Mouse (Mus musculus): ENCODE measurements at regions not wholly inside any gene's neighbourhood (a gene's known extent, or its start where the extent isn't known, plus 50 kb on each side); places are given as distances from the start of the nearest gene placed in this dataset.

DNA sequence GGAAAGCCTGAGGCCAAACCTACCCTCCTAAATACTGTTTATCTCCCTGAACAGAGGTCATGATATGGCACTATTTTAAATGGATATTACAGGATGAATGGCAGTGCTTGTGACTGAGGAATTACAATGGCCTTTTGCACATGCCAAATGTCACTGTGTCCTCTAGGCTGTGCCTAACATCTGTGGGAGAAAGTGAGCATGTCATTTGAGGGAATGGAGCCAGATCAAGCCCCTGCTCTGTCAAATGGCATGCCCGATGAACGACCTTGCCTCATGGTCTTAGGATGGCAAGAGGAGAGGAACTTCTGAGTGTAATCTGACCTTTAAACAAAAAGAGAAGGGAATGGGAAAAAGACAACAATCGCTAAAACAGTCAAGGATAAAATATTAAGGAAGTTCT, 827.0 kb downstream of the Gsdmc2 start:
- TF ChIP-seq CTCF (IDR thresholded peaks at IDR 0.05; ENCODE audit: borderline replicate concordance, insufficient read depth, low read depth, low read length) (no peak), POLR2A (IDR thresholded peaks at IDR 0.05; ENCODE audit: borderline replicate concordance, insufficient read depth, low read length) (no peak)

All from cerebellum, adult 2 months (tissue).